Mouse (Mus musculus): ENCODE data around the gene Olfr1408.

DNA sequence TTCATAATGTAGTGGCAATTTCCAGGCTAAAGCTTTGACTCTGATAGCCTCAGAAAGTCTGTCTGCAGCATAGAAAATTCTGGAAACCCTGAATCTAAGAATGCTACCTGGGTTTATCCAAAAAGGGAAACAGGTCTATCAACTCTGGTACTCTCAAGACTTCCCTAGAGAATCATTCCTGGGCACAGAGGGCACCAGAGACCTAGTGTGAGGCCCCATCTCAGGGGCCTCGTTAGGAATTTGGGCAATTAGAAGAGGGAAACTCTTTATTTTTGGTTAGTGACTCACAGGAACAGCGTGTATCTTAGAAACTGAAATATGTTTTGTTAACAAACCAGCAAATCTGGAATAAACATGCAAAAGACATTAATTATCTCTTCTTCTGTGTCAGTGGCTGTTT is at the start of gene Olfr1408:
- TF ChIP-seq TAL1 (conservative IDR thresholded peaks at IDR 0.05; ENCODE audit: low read depth, low read length) (no peak), CTCF (IDR thresholded peaks at IDR 0.05; ENCODE audit: low read depth, low read length) (no peak), GATA1 (IDR thresholded peaks at IDR 0.05; ENCODE audit: borderline replicate concordance, low read length) (no peak), POLR2AphosphoS5 (IDR thresholded peaks at IDR 0.05; ENCODE audit: insufficient replicate concordance, low read depth, low read length) (no peak)
